Mouse (Mus musculus) B cell, adult 62 days (primary cell): ENCODE measurements around the gene Cxcl13. TPM values are rescaled to one million over a fixed set of nuclear protein-coding genes. Genes with fewer than 3 reads are reported as not detected.

Experiments used
- total RNA-seq: library from RNA; stranded (reverse); gene quantifications from 4 replicates; pipeline ENCODE4 v1.2.4, GENCODE M21; 2023

The Cxcl13 gene
- total RNA-seq = not detected in 4 replicates

GRCm38 (mm10) chr5:95956651-95957050, at the start of gene Cxcl13:
Gene Cxcl13, plus strand, starts transcription at chr5:95956951.

Other genes starting within 250 kb of the Cxcl13 start
- gene Gm7978, start 220.8 kb upstream of the Cxcl13 start, total RNA-seq = not detected in 4 replicates
- gene Gm7982, start 214.9 kb upstream of the Cxcl13 start, total RNA-seq = not detected in 4 replicates
- gene E330014E10Rik, start 181.0 kb upstream of the Cxcl13 start, total RNA-seq = not detected in 4 replicates
- gene Cnot6l, start 207.2 kb downstream of the Cxcl13 start, total RNA-seq = 187 to 205 TPM (median 195 TPM) in 4 replicates